Mouse (Mus musculus) CD4-positive naive resting alpha-beta T cell, adult 57 days (primary cell): ENCODE data around the gene Pcsk5. TPM values are rescaled to one million over a fixed set of nuclear protein-coding genes. Genes with fewer than 3 reads are reported as not detected.

ENCODE experiments used
- total RNA-seq: library from RNA; stranded (reverse); gene quantifications from one replicate; pipeline ENCODE4 v1.2.4, GENCODE M21; 2023

The Pcsk5 gene
- total RNA-seq, result 0.15 TPM

DNA sequence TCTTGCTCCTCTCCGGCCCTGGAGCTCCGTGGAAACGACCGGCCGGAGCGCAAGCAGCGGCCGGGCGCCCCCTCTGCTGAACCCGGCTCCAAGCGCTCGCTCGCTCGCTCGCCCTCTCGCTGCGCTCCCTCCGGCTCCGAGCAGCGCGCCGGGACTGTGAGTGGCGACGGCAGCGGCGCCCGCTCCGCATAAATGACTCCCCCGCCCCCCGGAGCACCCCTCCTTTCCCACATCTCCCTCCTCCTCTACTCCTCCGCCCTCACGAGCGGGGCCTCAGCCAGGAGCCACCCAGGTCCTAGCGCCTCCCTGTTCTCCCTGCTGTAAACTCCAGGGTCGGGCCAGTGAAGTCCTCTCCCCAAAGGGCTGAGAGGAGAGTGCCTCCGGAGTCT is at the start of gene Pcsk5:
Pcsk5 (minus strand) TSS at position 162 of the 389 bp plus-strand sequence.

DNA sequence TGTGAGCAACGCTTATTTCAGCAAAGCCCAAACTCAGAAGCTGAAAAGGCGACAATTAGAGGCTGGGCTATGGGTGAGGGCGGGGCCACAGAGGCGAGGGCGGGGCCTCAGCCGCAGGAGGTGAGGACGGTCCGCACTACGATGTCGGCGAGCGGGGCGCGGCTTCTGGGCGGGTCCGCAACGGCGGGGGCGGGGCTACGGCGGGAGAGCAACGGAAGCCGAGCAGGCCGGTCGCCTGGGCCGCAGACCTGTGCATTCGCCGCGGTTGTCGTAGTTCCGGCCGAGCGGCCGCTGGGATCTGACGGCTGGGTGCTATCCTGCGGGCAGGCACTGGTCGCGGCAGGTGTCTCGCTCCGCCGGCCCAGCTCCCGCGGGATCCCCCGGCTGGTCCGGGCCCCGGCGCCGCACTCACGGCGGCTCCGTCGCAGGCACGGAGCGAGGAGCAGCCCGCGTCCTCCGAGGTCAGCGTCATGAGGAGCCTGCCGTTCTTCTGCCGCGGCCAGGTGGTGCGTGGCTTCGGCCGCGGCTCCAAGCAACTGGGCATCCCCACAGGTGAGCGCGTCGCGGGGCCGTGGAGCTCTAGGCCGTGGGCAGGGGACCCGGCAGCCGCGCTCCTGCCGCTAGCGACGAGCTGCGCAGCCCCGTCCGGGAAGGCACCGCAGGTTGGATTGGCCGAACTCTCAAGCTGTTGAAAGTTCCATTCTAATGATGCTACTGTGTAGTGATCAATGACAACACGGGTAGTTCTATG is 443.4 kb downstream of the Pcsk5 start, which contains the start of gene Rfk:
Rfk (plus strand) TSS at position 203 of the 751 bp plus-strand sequence.

